Mouse (Mus musculus) bone marrow macrophage, adult 2 months (primary cell): ENCODE measurements around the gene Gp1bb.

ENCODE experiments used
- CTCF ChIP-seq: IDR thresholded peaks from 2 replicates; pipeline ENCODE4 v1.5.1; 2012; ENCODE audit warnings: low read depth, mild to moderate bottlenecking, low read length, moderate library complexity
- POLR2A ChIP-seq: IDR thresholded peaks from 2 replicates; pipeline ENCODE4 v1.6.1; 2012; ENCODE audit warnings: mild to moderate bottlenecking, low read depth, low read length, borderline replicate concordance

GRCm38 (mm10) chr16:18581050-18581622, 41.1 kb downstream of the Gp1bb start:
- TF ChIP-seq CTCF (no peak), POLR2A (no peak)
